In the genomic region with DNA sequence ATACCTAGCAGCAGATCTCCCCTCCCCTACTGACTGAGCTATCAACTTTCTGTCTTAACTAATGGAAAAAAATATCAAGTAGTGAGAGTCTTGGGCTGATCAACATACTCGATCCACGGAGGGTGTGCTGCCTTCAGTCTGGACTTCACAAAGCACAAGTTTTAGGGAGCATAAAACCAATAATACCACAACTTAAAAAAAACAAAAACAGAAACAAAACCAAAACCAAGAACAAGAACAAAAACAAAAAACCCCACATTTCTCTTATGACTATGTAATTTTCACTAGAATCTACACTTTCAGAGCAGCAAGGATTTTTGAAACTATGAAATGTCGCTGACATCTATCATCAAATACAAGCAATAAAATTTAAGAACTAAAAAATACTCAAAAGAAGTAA, we compare ENCODE assay signal across 20 mouse cellular contexts. TPM values are rescaled to one million over a fixed set of nuclear protein-coding genes. Genes with fewer than 3 reads are reported as not detected.
DNase-seq lines count a peak whose midpoint lies in the region; ATAC-seq lines count a peak whose summit lies in the region.
"Had no signal": no experiment of that assay in that cellular context is flagged by ENCODE, and none has a peak within 500 bp of the region (broad histone marks: within the 10 kb centered on the region; RNA-seq: fewer than 3 reads in every experiment).

No protein-coding gene starts in this region.

- peak; percentile 46 for ATAC-seq in activated CD4-positive, CD25-positive, alpha-beta regulatory T cell, adult 4 months
- ATAC-seq: forebrain, embryonic 14.5 days; forebrain, postnatal 0 days; hindbrain, postnatal 0 days; intestine, postnatal 0 days had no signal

- DNase-seq in A20 (ENCODE audit: low read depth, low spot score) = peak; percentile 56
- peak; percentile 60 for DNase-seq in CD4-positive helper T cell, adult 2 months (ENCODE audit: low read depth, low spot score)
- DNase-seq in naive thymus-derived CD4-positive, alpha-beta T cell, adult 2 months (ENCODE audit: low read depth) = peak; percentile 40
- no peak for DNase-seq in kidney, postnatal 14 days
- no peak for DNase-seq in adrenal gland, postnatal 25 days
- DNase-seq: adrenal gland, postnatal 10 days; cerebellum, adult 11 months; cerebellum, adult 9-10 months; cerebellum, postnatal 14 days; forebrain, postnatal 0 days; gastrocnemius, postnatal 25 days; heart, adult 18-20 months; heart, postnatal 10 days; heart, postnatal 36 days; kidney, adult 2 months had no signal

RNA-seq across cellular contexts. Expression of a gene that starts 28.1 kb away (rescaled TPM):
- under 1 TPM; 0.09 to 0.31 TPM for polyA plus RNA-seq in activated CD4-positive, CD25-positive, alpha-beta regulatory T cell, adult 4 months (2017; shearing (Covaris generic))
- total RNA-seq in adrenal gland, postnatal 25 days (2021) = not detected in 2 replicates
- polyA plus RNA-seq: forebrain, postnatal 0 days; hindbrain, embryonic 14.5 days had no signal

Comparison
In these comparisons a context has a peak if more than half of its experiments do, and no peak if none do; other contexts are left out.
1. DNase-seq: peak in A20 (single experiment), CD4-positive helper T cell, adult 2 months (single experiment) and naive thymus-derived CD4-positive, alpha-beta T cell, adult 2 months (single experiment); none in kidney, postnatal 14 days (single experiment) and adrenal gland, postnatal 25 days (single experiment).